Mouse (Mus musculus): ENCODE results near the gene Mta2. TPM values are rescaled to one million over a fixed set of nuclear protein-coding genes. Genes with fewer than 3 reads are reported as not detected.

Mta2 gene
- polyA plus RNA-seq, 2 experiments, result 43.8 to 76.5 TPM

- 9% methylated on average over 9 of the region's 9 CpGs for WGBS
- no peak for DNase-seq (ENCODE audit: low spot score)
Observed at GRCm38 (mm10) chr19:8954171-8954570, 12.5 kb downstream of the Mta2 start.

GRCm38 (mm10) chr19:8962256-8962655 is 20.6 kb downstream of the Mta2 start:
- 88% methylated on average over 2 of the region's 2 CpGs for WGBS
- no peak for TF ChIP-seq POLR2A (IDR thresholded peaks at IDR 0.05; ENCODE audit: borderline replicate concordance, extremely low read depth, insufficient read depth, insufficient read length)

More at GRCm38 (mm10) chr19:8954171-8954570, 12.5 kb downstream of the Mta2 start:
- no peak for ATAC-seq (ENCODE audit: low FRiP score, low read depth)
- TF ChIP-seq POLR2A (IDR thresholded peaks at IDR 0.05; ENCODE audit: borderline replicate concordance, extremely low read depth, insufficient read depth, insufficient read length), result no peak
- H3K4me1 ChIP-seq (ENCODE audit: control insufficient read depth, insufficient read depth, low read length), result peaks cover 8% of the 10 kb centered on the region
- H3K4me3 ChIP-seq (replicated peaks; ENCODE audit: low read length), result peak overlapping the region; percentile 68
- peak overlapping the region; percentile 76 for H3K4me2 ChIP-seq (replicated peaks; ENCODE audit: low read depth, low read length, severe bottlenecking)
- H3K27ac ChIP-seq (replicated peaks; ENCODE audit: low read depth, low read length), result peak overlapping the region; percentile 71
- peak overlapping the region; percentile 69 for H3K9ac ChIP-seq (ENCODE audit: low read depth, low read length, severe bottlenecking)
- H3K27me3 ChIP-seq (ENCODE audit: control insufficient read depth, insufficient read depth, low read length), result no peaks in the 10 kb centered on the region
- H3K36me3 ChIP-seq (ENCODE audit: control insufficient read depth, insufficient read depth, low read length), result peaks cover 68% of the 10 kb centered on the region
- no peaks in the 10 kb centered on the region for H3K9me3 ChIP-seq (ENCODE audit: control insufficient read depth, low read length)

GRCm38 (mm10) chr19:8965075-8965474 is 23.4 kb downstream of the Mta2 start:
- Histone ChIP-seq H3K4me3 (replicated peaks; ENCODE audit: low read length) (peak overlapping the region; percentile 2; the same call in 1 of the 2 replicates), H3K9ac (ENCODE audit: low read depth, low read length, severe bottlenecking) (peak overlapping the region; percentile 97; the same call in 1 of the 2 replicates), H3K27ac (replicated peaks; ENCODE audit: low read depth, low read length) (no peak overlapping the region), H3K27me3 (ENCODE audit: control insufficient read depth, insufficient read depth, low read length) (no peaks in the 10 kb centered on the region), H3K4me2 (replicated peaks; ENCODE audit: low read depth, low read length, severe bottlenecking) (no peak overlapping the region), H3K4me1 (ENCODE audit: control insufficient read depth, insufficient read depth, low read length) (peaks cover 19% of the 10 kb centered on the region; the same call in 1 of the 2 replicates), H3K36me3 (ENCODE audit: control insufficient read depth, insufficient read depth, low read length) (peaks cover 76% of the 10 kb centered on the region), H3K9me3 (ENCODE audit: control insufficient read depth, low read length) (no peaks in the 10 kb centered on the region)
- no peak for DNase-seq (ENCODE audit: low spot score)
- ATAC-seq (ENCODE audit: low FRiP score, low read depth), result no peak
- no peak for TF ChIP-seq POLR2A (IDR thresholded peaks at IDR 0.05; ENCODE audit: borderline replicate concordance, extremely low read depth, insufficient read depth, insufficient read length)
- WGBS, result 89% methylated on average over 11 of the region's 11 CpGs

More at GRCm38 (mm10) chr19:8962256-8962655, 20.6 kb downstream of the Mta2 start:
- ATAC-seq (ENCODE audit: low FRiP score, low read depth) (no peak), DNase-seq (ENCODE audit: low spot score) (no peak)
- H3K4me2 ChIP-seq (replicated peaks; ENCODE audit: low read depth, low read length, severe bottlenecking), result no peak overlapping the region
- no peak overlapping the region for H3K9ac ChIP-seq (ENCODE audit: low read depth, low read length, severe bottlenecking)
- H3K9me3 ChIP-seq (ENCODE audit: control insufficient read depth, low read length), result no peaks in the 10 kb centered on the region
- no peaks in the 10 kb centered on the region for H3K27me3 ChIP-seq (ENCODE audit: control insufficient read depth, insufficient read depth, low read length)
- H3K27ac ChIP-seq (replicated peaks; ENCODE audit: low read depth, low read length), result no peak overlapping the region
- peaks cover 86% of the 10 kb centered on the region for H3K36me3 ChIP-seq (ENCODE audit: control insufficient read depth, insufficient read depth, low read length)
- peaks cover 10% of the 10 kb centered on the region; the same call in 1 of the 2 replicates for H3K4me1 ChIP-seq (ENCODE audit: control insufficient read depth, insufficient read depth, low read length)
- no peak overlapping the region for H3K4me3 ChIP-seq (replicated peaks; ENCODE audit: low read length)

GRCm38 (mm10) chr19:8965771-8966170 is 24.1 kb downstream of the Mta2 start:
- Histone ChIP-seq H3K9ac (ENCODE audit: low read depth, low read length, severe bottlenecking) (peak overlapping the region; percentile 97), H3K4me3 (replicated peaks; ENCODE audit: low read length) (peak overlapping the region; percentile 92), H3K4me2 (replicated peaks; ENCODE audit: low read depth, low read length, severe bottlenecking) (peak overlapping the region; percentile 73), H3K27me3 (ENCODE audit: control insufficient read depth, insufficient read depth, low read length) (no peaks in the 10 kb centered on the region), H3K4me1 (ENCODE audit: control insufficient read depth, insufficient read depth, low read length) (peaks cover 19% of the 10 kb centered on the region; the same call in 1 of the 2 replicates), H3K9me3 (ENCODE audit: control insufficient read depth, low read length) (no peaks in the 10 kb centered on the region), H3K36me3 (ENCODE audit: control insufficient read depth, insufficient read depth, low read length) (peaks cover 76% of the 10 kb centered on the region), H3K27ac (replicated peaks; ENCODE audit: low read depth, low read length) (peak overlapping the region; percentile 97)
- TF ChIP-seq POLR2A (IDR thresholded peaks at IDR 0.05; ENCODE audit: borderline replicate concordance, extremely low read depth, insufficient read depth, insufficient read length), result no peak
- no peak for DNase-seq (ENCODE audit: low spot score)
- ATAC-seq (ENCODE audit: low FRiP score, low read depth), result no peak
- WGBS, result 79% methylated on average over 8 of the region's 8 CpGs

- Histone ChIP-seq H3K27me3 (ENCODE audit: control insufficient read depth, insufficient read depth, low read length) (no peaks in the 10 kb centered on the region), H3K9ac (ENCODE audit: low read depth, low read length, severe bottlenecking) (peak overlapping the region; percentile 97), H3K4me1 (ENCODE audit: control insufficient read depth, insufficient read depth, low read length) (peaks cover 19% of the 10 kb centered on the region; the same call in 1 of the 2 replicates), H3K4me3 (replicated peaks; ENCODE audit: low read length) (peak overlapping the region; percentile 92), H3K27ac (replicated peaks; ENCODE audit: low read depth, low read length) (peak overlapping the region; percentile 97), H3K4me2 (replicated peaks; ENCODE audit: low read depth, low read length, severe bottlenecking) (peak overlapping the region; percentile 73), H3K9me3 (ENCODE audit: control insufficient read depth, low read length) (no peaks in the 10 kb centered on the region), H3K36me3 (ENCODE audit: control insufficient read depth, insufficient read depth, low read length) (peaks cover 77% of the 10 kb centered on the region)
- ATAC-seq (ENCODE audit: low FRiP score, low read depth), result no peak
- TF ChIP-seq POLR2A (IDR thresholded peaks at IDR 0.05; ENCODE audit: borderline replicate concordance, extremely low read depth, insufficient read depth, insufficient read length), result no peak
- DNase-seq (ENCODE audit: low spot score), result no peak
- 27% methylated on average over 5 of the region's 5 CpGs for WGBS
Observed at GRCm38 (mm10) chr19:8966198-8966589, 24.5 kb downstream of the Mta2 start.
